Mouse (Mus musculus) kidney, postnatal 0 days (tissue): ENCODE measurements at regions not wholly inside any gene's neighbourhood (a gene's known extent, or its start where the extent isn't known, plus 50 kb on each side); places are given as distances from the start of the nearest gene placed in this dataset.

Experiments
- ATAC-seq: fragments of 200-750 bp; cut with Nextera tagmentation; replicated peaks from 2 replicates; pipeline ENCODE4 v1.8.0; 2017; ENCODE audit warnings: low read depth, moderate number of reproducible peaks, moderate TSS enrichment, moderate library complexity; ENCODE audit not compliant: low FRiP score
- DNase-seq: peaks from one replicate; pipeline ENCODE4 v3.0.0-alpha.2; 2016; ENCODE audit warnings: low spot score
- H3K27ac ChIP-seq: fragments of 300-500 bp; sonication (generic); 2 replicates; pipeline ENCODE4 v1.5.1; 2014; ENCODE audit warnings: mild to moderate bottlenecking
- H3K27me3 ChIP-seq: fragments of 300-500 bp; sonication (generic); 2 replicates; pipeline ENCODE4 v1.6.1; 2014; ENCODE audit warnings: low read length, mixed read lengths; ENCODE audit not compliant: insufficient read depth
- H3K36me3 ChIP-seq: fragments of 300-500 bp; sonication (generic); 2 replicates; pipeline ENCODE4 v1.6.1; 2014; ENCODE audit warnings: low read length, mixed read lengths; ENCODE audit not compliant: insufficient read depth
- H3K4me1 ChIP-seq: fragments of 300-500 bp; sonication (generic); replicated peaks from 2 replicates; pipeline ENCODE4 v1.6.1; 2014; ENCODE audit warnings: antibody characterized with exemption, low read length, mixed read lengths; ENCODE audit not compliant: insufficient read depth
- H3K4me2 ChIP-seq: fragments of 300-500 bp; sonication (generic); 2 replicates; pipeline ENCODE4 v1.6.1; 2014; ENCODE audit warnings: mild to moderate bottlenecking, low read length, moderate library complexity, mixed read lengths
- H3K4me3 ChIP-seq: fragments of 300-500 bp; sonication (generic); replicated peaks from 2 replicates; pipeline ENCODE4 v1.5.1; 2014; ENCODE audit warnings: low read depth, low read length
- H3K9ac ChIP-seq: fragments of 300-500 bp; sonication (generic); 2 replicates; pipeline ENCODE4 v1.6.1; 2014; ENCODE audit warnings: low read depth, low read length
- H3K9me3 ChIP-seq: fragments of 300-500 bp; sonication (generic); replicated peaks from 2 replicates; pipeline ENCODE4 v1.6.1; 2016; ENCODE audit warnings: low read length, inconsistent platforms, mixed read lengths
- CTCF ChIP-seq: IDR thresholded peaks from 2 replicates; pipeline ENCODE4 v1.5.1; 2016; ENCODE audit warnings: antibody characterized with exemption, low read depth, mild to moderate bottlenecking, moderate library complexity
- WGBS: fragments of 180-500 bp; shearing (Covaris S2); extraction: QIAGEN DNeasy Blood & Tissue Kit; methylation state at CpG from one replicate; pipeline ENCODE4 v1.1.7; 2014; 5-methylcytosine and 5-hydroxymethylcytosine counted together

- Histone ChIP-seq H3K9me3 (peaks cover 49% of the 10 kb centered on the region), H3K36me3 (no peaks in the 10 kb centered on the region), H3K4me1 (no peaks in the 10 kb centered on the region), H3K27ac (no peak overlapping the region), H3K4me3 (no peak overlapping the region), H3K27me3 (no peaks in the 10 kb centered on the region), H3K9ac (no peak overlapping the region), H3K4me2 (no peak overlapping the region)
- ATAC-seq = peak; percentile 38; the same call in 1 of the 2 replicates
- 75% methylated on average over 25 of the region's 25 CpGs for WGBS
- peak; percentile 11 for DNase-seq
- TF ChIP-seq CTCF = no peak
Measured at GRCm38 (mm10) chr12:20233871-20234307, 279.6 kb downstream of the Gm21863 start.
